Mouse (Mus musculus): ENCODE measurements around the gene Frzb. TPM values are rescaled to one million over a fixed set of nuclear protein-coding genes. Genes with fewer than 3 reads are reported as not detected.
A peak's percentile ranks its signal among the peaks of the same experiment; 100 is the strongest.

Gene Frzb
- polyA plus RNA-seq, 1 experiment from 2014 or later, result 3.2 TPM

DNA sequence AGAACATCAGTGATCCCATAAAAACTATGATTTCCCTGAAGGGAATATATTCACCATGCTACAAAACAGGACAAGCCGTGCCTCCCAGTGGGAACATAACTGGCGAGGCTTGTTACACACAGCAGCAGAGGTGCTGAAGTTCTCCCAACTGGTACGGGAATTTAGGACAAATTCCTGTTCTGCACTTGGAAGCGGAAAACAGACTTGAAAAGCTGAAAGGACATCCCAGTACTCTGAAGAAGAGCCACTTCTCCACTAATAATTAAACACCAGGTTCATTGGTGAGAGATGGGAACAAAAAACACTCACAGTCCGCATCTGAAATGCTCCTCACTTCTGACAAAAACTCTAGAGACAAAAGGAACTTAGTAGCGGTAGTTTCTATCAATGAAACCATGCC, 31.1 kb downstream of the Frzb start:
- Histone ChIP-seq H3K4me2 (replicated peaks) (no peak overlapping the region), H3K9ac (replicated peaks) (no peak overlapping the region), H3K27ac (no peak overlapping the region), H3K4me3 (replicated peaks) (no peak overlapping the region), H3K27me3 (no peaks in the 10 kb centered on the region), H3K9me3 (no peaks in the 10 kb centered on the region), H3K4me1 (replicated peaks) (no peaks in the 10 kb centered on the region), H3K36me3 (no peaks in the 10 kb centered on the region)
- no peak for ATAC-seq
- 85% methylated on average over 6 of the region's 6 CpGs for WGBS

DNA sequence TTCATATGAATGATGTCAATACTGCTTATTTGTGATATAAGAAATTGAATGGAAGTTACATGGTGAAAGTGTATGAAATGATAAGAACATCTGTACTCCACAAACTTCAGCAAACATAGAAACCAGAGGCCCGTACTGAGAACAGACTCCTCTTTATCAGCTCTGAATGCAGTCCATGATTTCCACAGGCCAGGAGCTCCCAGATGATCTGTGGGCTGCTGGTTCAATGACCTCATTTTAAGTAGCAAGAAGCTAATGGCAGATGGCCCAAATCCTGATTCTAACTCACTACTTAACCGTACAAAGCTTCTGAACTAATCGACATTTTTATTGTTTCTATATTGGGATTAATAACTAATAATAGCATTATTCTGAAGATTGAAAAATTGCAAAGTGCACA, 33.0 kb downstream of the Frzb start:
- 93% methylated on average over 3 of the region's 3 CpGs for WGBS
- Histone ChIP-seq H3K36me3 (no peaks in the 10 kb centered on the region), H3K27ac (no peak overlapping the region), H3K4me3 (replicated peaks) (no peak overlapping the region), H3K27me3 (no peaks in the 10 kb centered on the region), H3K4me1 (replicated peaks) (no peaks in the 10 kb centered on the region), H3K9me3 (no peaks in the 10 kb centered on the region), H3K9ac (replicated peaks) (no peak overlapping the region), H3K4me2 (replicated peaks) (no peak overlapping the region)
- ATAC-seq, result no peak

DNA sequence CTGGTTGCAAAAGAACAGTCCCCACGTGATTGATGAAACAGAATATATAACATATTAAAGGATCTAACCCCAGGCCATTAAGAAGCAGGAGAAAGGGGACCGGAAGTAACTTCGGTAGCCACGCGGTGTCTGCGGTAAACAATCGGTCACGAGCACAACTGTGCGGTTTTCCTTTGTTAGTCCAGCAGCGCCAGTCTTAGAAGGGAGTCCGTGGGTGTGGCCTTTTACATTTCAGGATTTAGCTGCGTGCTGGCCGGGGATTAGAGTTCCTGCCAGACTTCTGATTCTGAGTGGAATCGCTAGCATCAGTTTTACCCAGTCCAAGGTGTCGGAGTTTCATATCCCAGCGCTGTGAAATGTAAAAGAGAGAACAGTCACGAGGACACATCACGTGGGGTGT, 34.3 kb downstream of the Frzb start:
- H3K4me1 ChIP-seq (replicated peaks), result no peaks in the 10 kb centered on the region
- whole genome bisulfite sequencing, result 68% methylated on average over 18 of the region's 18 CpGs
- H3K9me3 ChIP-seq, result no peaks in the 10 kb centered on the region
- H3K27me3 ChIP-seq, result no peaks in the 10 kb centered on the region
- H3K36me3 ChIP-seq, result no peaks in the 10 kb centered on the region
- no peak overlapping the region for H3K4me2 ChIP-seq (replicated peaks)
- ATAC-seq, result no peak
- no peak overlapping the region for H3K27ac ChIP-seq
- H3K4me3 ChIP-seq (replicated peaks), result no peak overlapping the region
- H3K9ac ChIP-seq (replicated peaks), result no peak overlapping the region

DNA sequence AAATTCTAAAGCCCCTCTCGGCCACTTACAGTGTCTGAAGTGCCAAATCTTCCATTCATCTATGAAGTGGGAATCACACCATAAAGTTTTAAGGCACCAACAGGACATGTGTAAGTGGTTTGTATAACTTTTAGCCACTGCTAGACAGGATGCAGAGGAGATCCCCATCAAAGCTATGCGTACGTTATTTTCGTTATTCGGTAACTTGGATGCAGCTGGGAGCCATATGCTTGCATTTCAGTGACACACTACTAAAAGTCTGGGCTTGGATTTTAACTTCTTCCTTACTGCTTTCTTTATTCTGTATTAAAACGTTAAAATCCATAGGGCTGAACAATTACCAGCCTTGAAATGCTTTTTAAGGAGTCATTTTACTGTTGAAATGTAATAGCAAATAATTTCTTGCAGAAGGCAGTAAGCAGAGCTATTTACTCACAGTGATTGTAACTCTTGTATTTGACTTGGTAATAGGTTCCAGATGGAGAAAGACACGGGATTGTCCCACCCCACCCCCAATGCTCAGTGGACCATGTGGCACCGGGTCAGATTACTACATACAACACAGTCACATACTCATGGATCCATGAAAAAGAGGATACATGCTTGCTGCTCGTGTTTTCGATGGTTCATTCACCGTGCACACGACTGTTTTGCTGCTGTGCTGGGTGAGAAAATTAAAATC, 37.4 kb downstream of the Frzb start:
- H3K27ac ChIP-seq, result no peak overlapping the region
- H3K4me3 ChIP-seq (replicated peaks), result no peak overlapping the region
- no peak for ATAC-seq
- no peaks in the 10 kb centered on the region for H3K36me3 ChIP-seq
- WGBS, result 74% methylated on average over 12 of the region's 12 CpGs
- H3K9ac ChIP-seq (replicated peaks), result no peak overlapping the region
- H3K4me2 ChIP-seq (replicated peaks), result no peak overlapping the region
- H3K27me3 ChIP-seq, result no peaks in the 10 kb centered on the region
- no peaks in the 10 kb centered on the region for H3K4me1 ChIP-seq (replicated peaks)
- H3K9me3 ChIP-seq, result no peaks in the 10 kb centered on the region

DNA sequence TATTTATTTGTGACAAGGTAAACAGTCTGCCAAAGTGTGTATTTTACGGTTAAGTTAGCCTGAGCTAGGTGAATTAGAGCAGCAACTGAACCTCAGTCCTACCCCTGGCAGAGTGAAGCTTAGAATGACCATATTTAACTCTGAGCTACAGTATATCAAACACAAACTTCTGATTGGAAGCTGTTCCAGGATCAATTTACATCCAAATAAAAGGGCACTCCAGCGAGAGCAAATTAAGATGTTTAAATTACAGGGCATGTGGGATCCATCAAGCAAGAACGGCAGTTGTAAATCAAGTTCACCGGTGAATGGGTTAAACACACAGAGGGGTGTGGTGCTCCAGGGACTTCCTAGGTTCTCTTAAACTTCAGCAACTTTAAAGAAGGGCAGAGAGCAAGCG, 42.7 kb downstream of the Frzb start:
- Histone ChIP-seq H3K9ac (replicated peaks) (no peak overlapping the region), H3K4me3 (replicated peaks) (no peak overlapping the region), H3K4me1 (replicated peaks) (no peaks in the 10 kb centered on the region), H3K9me3 (no peaks in the 10 kb centered on the region), H3K27me3 (peaks cover 20% of the 10 kb centered on the region), H3K27ac (no peak overlapping the region), H3K36me3 (no peaks in the 10 kb centered on the region), H3K4me2 (replicated peaks) (no peak overlapping the region)
- ATAC-seq, result no peak
- 47% methylated on average over 5 of the region's 5 CpGs for WGBS

DNA sequence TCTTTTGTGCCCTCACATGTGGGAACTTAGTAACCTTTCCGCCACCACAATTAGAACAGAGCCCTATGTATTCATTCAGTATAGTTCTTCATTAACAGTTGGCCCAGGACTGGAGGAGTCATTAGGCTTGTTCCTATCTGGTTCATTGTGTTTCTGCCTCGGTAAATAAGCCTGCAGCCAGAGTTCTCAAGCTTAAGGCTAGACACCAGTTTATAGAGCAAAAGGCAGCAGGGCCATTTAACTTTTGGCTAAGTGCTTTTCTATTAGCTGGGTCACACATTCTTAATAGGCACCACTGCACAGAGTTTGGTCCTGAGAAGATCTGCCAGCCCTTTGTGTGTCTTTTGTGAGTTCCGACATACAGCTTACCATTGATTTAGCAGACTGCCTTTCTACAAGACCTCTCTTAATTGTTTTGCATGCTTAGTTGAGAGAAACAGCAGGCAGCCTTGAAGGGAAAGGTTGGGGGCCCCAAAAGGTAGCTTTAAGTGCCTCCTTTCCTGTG, 48.8 kb downstream of the Frzb start:
- no peaks in the 10 kb centered on the region for H3K9me3 ChIP-seq
- H3K27me3 ChIP-seq, result peaks cover 21% of the 10 kb centered on the region
- 5% methylated on average over 3 of the region's 3 CpGs for WGBS
- H3K4me2 ChIP-seq (replicated peaks), result no peak overlapping the region
- ATAC-seq, result peak; percentile 60
- H3K4me1 ChIP-seq (replicated peaks), result peaks cover 11% of the 10 kb centered on the region
- no peak overlapping the region for H3K4me3 ChIP-seq (replicated peaks)
- H3K9ac ChIP-seq (replicated peaks), result no peak overlapping the region
- H3K36me3 ChIP-seq, result no peaks in the 10 kb centered on the region
- H3K27ac ChIP-seq, result no peak overlapping the region

DNA sequence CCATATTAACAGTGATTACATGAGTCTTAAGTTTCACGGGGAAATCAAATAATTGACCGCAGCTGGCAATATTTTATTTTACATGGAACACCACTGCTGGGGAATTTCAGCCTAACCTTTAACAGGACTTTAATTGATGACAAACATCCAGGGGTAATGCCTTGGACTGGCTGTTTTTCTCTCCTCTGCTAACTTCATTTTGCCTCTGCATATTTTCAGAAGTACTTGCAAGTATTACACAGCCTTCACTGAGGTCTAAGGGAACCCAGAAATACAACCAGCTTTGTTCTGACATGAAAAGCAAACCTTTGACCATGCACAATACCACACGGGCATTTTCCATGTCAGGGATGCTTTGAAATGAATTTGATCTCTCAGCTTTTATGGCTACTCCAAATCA, 50.6 kb downstream of the Frzb start:
- Histone ChIP-seq H3K36me3 (no peaks in the 10 kb centered on the region), H3K9ac (replicated peaks) (no peak overlapping the region), H3K4me2 (replicated peaks) (no peak overlapping the region), H3K4me1 (replicated peaks) (peaks cover 11% of the 10 kb centered on the region), H3K9me3 (no peaks in the 10 kb centered on the region), H3K27ac (no peak overlapping the region), H3K4me3 (replicated peaks) (no peak overlapping the region), H3K27me3 (peaks cover 19% of the 10 kb centered on the region; the same call in 1 of the 2 replicates)
- ATAC-seq, result no peak
- WGBS, result 53% methylated on average over 3 of the region's 3 CpGs

DNA sequence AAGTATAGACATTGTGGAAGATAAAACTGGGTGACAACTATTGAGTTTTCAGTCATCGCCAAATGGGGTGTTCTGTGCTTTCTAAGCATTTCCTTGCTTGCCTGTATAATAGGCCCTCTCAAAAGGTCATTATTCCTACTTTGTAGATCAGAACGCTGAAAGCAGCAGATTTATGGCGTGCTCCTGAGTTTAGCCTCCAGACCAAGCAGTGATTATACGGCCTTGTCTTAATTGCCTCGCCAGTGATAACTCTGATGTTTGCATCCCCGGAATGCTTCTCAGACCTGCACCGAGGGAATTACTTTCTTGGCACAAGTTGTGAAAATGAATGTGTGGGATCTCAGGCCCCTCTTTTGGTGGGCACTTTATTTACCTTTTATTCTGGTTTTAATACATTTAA, 51.4 kb downstream of the Frzb start:
- ATAC-seq, result no peak
- Histone ChIP-seq H3K4me3 (replicated peaks) (no peak overlapping the region), H3K27me3 (peaks cover 16% of the 10 kb centered on the region; the same call in 1 of the 2 replicates), H3K27ac (no peak overlapping the region), H3K4me2 (replicated peaks) (no peak overlapping the region), H3K36me3 (no peaks in the 10 kb centered on the region), H3K9ac (replicated peaks) (no peak overlapping the region), H3K9me3 (no peaks in the 10 kb centered on the region), H3K4me1 (replicated peaks) (peaks cover 11% of the 10 kb centered on the region)
- WGBS, result 69% methylated on average over 7 of the region's 7 CpGs

DNA sequence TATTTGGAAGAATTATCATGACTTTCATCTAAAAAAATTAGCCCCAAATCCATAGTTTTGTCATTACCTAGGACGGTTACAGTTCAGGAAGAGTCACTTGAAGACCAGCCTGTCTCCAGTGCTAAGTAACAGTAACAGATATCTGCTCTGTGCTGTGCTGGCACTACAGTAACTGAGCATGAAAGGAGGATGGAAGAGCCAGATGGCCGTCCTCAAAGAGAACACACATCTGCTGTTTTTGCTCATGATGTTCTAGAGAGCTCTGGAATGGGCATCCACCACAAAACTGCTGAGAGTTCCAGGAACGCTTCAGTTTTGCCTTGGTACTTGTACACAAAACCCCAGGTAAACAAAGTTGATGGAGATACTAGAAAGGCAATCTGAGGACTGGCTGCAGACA, 59.1 kb downstream of the Frzb start:
- H3K4me2 ChIP-seq (replicated peaks), result no peak overlapping the region
- no peaks in the 10 kb centered on the region for H3K9me3 ChIP-seq
- no peaks in the 10 kb centered on the region for H3K36me3 ChIP-seq
- no peak for ATAC-seq
- WGBS, result 91% methylated on average over 3 of the region's 3 CpGs
- H3K27me3 ChIP-seq, result no peaks in the 10 kb centered on the region
- no peak overlapping the region for H3K27ac ChIP-seq
- no peaks in the 10 kb centered on the region for H3K4me1 ChIP-seq (replicated peaks)
- H3K4me3 ChIP-seq (replicated peaks), result no peak overlapping the region
- H3K9ac ChIP-seq (replicated peaks), result no peak overlapping the region

DNA sequence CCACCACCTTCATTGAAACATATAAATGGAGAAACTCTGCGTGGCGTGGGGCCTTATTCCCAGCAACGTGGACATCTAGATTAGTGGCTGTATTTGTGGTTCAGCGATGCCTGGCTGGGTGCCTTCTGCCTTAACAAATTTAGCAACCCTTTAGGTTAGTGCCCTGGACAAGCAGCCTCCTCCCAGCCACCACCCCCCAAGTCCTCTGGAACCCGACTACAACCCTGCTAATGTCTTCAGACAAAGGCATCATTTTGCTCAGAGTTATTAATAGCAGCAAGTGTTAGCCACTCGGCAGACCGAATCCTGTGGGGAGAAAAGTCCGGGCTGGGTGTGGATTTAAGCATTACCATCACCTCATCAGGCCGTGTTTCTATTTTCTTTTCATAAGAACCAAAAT, 59.8 kb downstream of the Frzb start:
- no peak for ATAC-seq
- Histone ChIP-seq H3K4me2 (replicated peaks) (no peak overlapping the region), H3K4me1 (replicated peaks) (no peaks in the 10 kb centered on the region), H3K27ac (no peak overlapping the region), H3K9ac (replicated peaks) (no peak overlapping the region), H3K4me3 (replicated peaks) (no peak overlapping the region), H3K9me3 (no peaks in the 10 kb centered on the region), H3K36me3 (no peaks in the 10 kb centered on the region), H3K27me3 (no peaks in the 10 kb centered on the region)
- 86% methylated on average over 9 of the region's 9 CpGs for WGBS

DNA sequence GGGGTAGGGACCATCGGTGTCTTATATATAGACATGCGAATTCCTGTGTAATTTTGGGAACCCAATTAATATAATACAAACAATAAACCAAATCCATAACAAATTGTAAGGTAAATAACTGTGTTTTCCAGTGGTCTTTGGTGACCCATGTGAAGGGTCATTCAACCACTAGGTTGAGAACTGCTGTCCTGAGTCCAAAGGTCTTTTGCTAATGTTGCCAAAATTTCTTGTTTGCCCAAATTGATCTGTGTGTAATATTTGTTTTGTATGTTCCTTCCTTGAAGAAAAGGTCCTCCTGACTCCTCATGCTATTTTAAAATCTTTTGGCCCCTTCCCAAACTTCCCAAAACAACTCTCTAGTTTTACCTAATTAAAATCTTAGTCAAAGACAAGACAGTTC, 61.2 kb downstream of the Frzb start:
- WGBS, result 94% methylated on average over 2 of the region's 2 CpGs
- Histone ChIP-seq H3K9ac (replicated peaks) (no peak overlapping the region), H3K36me3 (no peaks in the 10 kb centered on the region), H3K4me3 (replicated peaks) (no peak overlapping the region), H3K4me2 (replicated peaks) (no peak overlapping the region), H3K4me1 (replicated peaks) (no peaks in the 10 kb centered on the region), H3K27ac (no peak overlapping the region), H3K27me3 (no peaks in the 10 kb centered on the region), H3K9me3 (no peaks in the 10 kb centered on the region)
- ATAC-seq, result no peak

DNA sequence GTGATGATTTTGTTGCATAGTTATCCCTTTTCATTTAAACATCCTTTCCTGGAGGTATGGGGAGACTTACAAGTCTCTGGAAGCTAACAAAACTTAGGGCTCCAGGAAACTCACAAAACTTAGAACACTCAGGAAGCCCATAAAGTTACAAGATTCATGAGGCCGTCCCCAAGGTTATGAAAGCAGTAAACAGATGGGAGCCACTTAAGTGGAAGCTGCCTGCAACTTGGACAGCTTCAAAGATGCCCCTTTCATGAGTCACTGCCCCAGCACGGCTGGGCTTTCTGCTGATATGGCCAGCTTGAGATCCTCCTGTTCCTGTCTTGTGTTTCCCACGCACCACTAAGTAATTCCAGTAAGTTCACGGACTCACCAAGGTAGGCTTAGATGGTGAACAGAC, 63.0 kb downstream of the Frzb start:
- Histone ChIP-seq H3K27ac (no peak overlapping the region), H3K4me1 (replicated peaks) (no peaks in the 10 kb centered on the region), H3K9ac (replicated peaks) (no peak overlapping the region), H3K9me3 (no peaks in the 10 kb centered on the region), H3K27me3 (no peaks in the 10 kb centered on the region), H3K36me3 (no peaks in the 10 kb centered on the region), H3K4me2 (replicated peaks) (no peak overlapping the region), H3K4me3 (replicated peaks) (no peak overlapping the region)
- WGBS, result 89% methylated on average over 4 of the region's 4 CpGs
- no peak for ATAC-seq

DNA sequence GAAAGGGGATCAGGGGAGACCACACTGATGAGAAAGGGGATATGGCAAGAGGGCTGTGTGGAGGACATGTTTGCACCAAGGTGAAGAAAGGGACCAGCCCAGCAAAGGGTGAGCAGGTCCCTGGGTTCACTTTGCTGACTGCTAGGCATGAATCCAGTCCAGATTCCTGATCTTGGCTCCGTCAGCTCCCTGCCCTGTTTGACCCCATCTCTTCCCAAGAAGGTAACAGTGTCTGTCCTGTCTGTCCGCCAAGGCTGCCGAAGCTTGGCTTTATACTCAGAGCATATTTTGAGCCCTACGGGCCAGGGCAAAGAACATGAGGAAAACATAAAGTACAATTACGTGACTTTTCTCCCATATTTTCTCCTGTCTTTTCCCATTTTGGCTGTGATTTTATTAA, 67.6 kb downstream of the Frzb start:
- ATAC-seq, result no peak
- WGBS, result 88% methylated on average over 5 of the region's 5 CpGs

More for the DNA sequence above, 67.6 kb downstream of the Frzb start:
- Histone ChIP-seq H3K9me3 (0 out of 2 replicates have a peak, but pooled peaks cover 2% of the 10 kb centered on the region), H3K9ac (replicated peaks) (no peak overlapping the region), H3K4me3 (replicated peaks) (no peak overlapping the region), H3K27me3 (no peaks in the 10 kb centered on the region), H3K4me2 (replicated peaks) (no peak overlapping the region), H3K36me3 (no peaks in the 10 kb centered on the region), H3K27ac (no peak overlapping the region), H3K4me1 (replicated peaks) (no peaks in the 10 kb centered on the region)
